Mouse (Mus musculus) lung, postnatal 25 days (tissue): ENCODE results near the gene Hipk4.

Experiments used
- DNase-seq: peaks from one replicate; pipeline ENCODE4 v3.0.0; 2022; ENCODE audit warnings: low spot score

Gene Hipk4

DNA sequence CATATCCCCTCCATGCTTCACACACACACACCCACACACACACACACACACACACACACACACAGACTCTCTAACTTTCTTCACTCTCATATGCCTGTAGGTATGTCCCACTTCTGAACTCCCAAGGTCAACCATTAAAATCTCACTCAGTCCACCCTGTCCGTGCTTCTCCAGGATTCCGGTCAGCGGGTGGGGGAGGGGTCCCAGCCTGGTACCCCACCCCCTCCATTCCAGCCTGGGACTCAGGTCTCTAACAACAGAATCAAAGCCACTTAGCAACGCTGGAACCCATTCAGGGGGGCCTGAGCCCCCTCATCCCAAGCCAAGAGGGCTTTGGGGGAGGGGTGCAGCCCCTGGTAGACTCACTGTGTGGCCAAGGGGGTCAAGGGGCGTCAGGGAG lies at the start of gene Hipk4:
Gene Hipk4 (plus strand): TSS at position 301 of the 400 bp plus-strand sequence.
- no peak for DNase-seq

DNA sequence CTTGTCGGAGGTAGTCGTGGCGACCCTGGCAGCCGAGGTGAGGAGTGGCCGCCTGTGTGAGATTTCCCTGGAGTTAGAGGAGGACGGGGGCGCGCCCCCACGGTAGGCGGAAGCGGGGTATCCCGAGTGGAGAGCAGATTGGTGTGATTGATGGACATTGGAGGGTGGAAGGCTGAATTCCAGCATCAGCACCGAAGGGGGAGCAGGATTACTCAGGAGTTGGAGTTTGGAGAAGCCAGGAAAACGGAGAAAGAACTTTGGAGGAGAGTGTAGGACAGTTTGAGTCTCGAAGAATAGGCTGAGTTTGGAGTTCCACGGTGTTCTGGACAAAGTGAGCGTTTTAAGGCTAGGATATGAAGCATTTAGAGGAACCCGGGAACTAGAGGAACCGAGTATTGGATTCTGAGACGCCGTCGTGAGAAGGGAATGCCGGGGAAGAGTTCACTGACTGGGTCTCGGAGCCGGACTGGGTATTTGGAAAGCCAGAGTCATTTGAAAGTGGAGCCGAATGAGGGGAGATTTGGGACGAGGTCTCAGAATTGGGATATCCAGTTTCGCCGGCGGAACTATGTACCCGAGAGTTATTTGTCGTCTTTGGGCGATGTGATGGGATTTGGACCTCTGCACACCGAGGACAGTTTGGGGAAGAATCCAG lies 49.1 kb upstream of the Hipk4 start:
- no peak for DNase-seq

DNA sequence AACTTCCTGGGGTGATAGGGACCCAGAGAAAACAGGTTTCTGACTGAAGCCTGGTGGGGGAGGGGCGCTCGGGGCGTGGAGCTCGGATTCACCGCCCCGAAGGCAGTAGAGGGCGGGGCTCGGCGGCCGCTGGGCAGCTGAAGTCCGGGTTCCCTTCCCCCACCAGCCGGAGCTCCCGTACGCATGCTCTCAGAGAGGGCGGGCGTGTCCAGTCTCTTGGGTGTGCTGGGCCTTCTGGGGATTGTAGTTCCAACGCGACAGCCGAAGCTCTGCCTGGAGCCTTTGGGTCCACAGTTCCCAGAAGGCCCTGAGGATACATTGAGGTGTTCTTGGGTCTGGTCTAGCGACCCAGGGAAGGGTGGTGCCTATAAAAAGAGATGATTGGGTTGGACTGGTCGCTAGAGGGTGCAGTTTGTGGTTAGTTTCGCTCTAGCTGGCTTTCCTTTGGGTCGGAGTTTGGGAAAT lies 48.5 kb upstream of the Hipk4 start:
- DNase-seq, result peak; percentile 99

DNA sequence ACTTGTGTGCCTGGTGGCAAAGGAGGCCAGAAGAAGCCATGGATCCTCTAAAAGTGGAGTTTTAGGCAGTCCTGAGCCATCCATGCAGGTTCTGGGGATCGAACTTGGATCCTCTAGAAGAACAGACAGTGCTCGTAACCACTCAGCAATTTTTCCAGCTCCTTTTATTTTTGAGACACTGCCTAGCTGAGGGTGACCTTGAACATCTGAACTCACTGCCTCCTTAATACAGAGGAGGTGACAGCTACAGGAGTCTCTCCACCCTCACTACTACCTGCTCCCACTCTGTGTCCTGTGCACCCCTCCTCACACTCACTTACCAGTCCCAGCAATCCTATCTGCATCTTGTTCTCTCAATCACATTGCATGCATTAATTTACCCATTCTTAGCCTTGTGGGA lies 47.5 kb upstream of the Hipk4 start:
- no peak for DNase-seq

DNA sequence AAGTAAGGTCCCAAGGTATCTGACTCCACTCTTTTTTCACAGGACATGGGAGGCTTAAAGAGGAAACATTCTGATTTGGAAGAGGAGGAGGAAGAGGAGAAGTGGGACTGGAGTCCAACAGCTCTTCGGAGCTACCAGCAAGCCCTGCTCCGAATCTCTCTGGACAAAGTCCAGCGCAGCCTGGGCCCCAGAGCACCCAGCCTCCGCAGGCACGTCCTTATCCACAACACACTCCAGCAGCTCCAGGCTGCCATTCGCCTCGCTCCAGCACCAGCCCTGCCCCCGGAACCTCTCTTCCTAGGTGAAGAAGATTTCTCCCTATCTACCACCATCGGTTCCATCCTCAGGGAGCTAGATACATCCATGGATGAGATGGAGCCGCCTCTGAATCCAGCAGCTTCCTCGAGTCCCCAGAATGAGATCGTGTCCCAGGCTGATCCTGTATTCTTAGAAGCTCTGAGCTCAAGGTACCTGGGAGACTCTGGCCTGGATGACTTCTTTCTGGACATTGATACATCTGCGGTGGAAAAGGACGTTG lies 46.9 kb upstream of the Hipk4 start:
- DNase-seq, result no peak

DNA sequence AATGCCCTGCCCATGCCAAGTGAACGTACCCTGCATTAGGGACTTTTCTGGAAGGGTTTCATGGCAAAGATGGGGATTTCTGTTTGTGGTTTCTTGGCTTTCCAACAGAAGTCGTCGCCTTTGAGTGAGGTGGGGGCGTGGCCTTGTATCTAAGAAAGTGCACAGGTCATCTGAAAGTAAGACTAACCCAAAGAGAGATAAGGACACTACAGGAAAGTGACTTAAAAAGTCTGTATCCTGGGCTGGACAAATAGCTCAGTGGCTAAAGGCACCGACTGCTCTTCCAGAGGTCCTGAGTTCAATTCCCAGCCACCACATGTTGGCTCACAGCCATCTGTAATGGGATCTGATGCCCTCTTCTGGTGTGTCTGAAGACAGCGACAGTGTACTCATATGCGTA lies 44.5 kb upstream of the Hipk4 start:
- DNase-seq, result no peak

DNA sequence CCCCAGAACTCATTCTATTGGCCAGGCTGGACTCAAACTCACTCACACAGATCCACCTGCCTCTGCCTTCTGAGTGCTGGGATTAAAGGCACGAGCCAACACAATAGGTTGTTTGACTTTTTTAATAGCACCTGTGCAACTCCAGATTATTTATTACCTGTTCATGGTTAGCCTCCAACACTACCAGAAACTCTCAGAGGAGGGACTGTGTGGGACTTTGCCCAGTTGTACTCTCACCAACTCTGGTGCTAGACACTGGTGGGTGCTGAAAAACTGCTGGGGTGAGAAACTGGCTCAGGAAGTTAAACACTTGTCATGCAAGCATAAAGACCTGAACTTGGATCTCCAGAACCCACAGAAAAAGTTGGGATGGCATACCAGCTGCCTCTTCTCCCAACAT lies 43.3 kb upstream of the Hipk4 start:
- DNase-seq, result no peak

DNA sequence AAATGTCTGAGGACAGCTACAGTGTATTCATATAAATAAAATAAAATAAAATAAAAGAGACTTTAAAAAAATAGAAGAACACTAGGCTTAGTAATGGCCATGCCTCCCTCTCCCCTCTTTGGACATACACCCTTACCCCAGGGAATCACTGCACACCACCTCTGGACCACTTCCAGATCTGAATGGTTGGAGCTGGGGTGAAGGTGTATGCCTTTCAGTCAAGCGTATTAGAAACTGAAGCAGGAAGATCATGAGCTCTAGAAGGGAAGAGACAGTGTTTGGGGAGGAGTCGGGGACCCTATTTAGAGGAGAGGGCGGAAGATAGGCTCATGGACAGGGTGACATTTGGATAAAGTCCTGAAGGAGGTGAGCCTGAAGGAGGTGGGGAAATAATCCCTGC lies 42.6 kb upstream of the Hipk4 start:
- DNase-seq, result no peak

DNA sequence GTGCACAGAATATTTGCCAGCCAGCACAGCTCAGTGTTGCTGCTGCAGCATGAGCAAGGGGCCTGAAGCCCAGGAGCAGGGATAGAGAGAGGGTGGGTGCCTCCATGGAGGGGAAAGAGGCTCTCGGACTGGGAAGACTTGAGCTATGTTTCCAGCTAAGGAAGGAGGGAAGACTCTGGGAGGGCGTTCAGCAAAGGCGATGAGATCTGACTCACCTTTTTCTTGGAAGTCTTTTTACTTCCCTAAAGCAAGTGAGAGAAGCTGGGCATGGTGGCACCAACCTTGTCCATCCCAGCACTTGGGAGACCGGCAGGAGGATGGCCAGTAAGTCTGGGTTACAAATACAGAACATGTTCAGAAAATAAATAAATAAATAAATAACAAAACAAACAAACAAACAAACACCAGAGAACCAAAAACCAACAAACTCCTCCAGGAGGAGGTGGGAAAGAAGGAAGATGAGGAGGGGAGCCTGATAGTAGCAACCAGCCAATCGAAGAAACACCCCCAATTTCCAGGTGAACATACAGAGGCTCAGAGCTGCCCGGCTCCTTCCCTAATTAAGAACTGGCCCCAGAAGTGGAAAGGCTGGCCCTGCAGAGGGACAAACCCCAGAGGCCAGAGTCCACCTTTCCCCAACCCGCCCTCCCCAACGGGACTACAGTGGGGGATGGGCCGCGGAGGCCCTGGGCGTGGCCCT lies 42.0 kb upstream of the Hipk4 start:
- no peak for DNase-seq

DNA sequence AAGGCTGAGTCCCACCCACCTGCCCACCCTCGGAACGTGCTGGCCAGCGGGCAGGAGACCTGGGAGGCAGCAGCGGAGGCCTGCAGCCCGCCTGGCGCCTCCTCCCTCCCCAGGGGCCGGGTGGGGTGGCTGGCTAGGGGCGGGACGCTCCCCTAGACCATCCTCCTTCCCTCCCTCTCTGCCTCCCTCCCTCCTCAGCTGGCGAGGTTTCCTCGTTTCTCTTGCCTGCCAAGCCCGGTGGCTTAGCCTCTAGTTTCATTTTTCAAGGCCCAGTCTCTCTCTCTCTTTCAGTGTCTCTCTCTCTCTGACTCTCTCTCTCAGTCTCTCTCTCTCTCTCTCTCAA lies 41.5 kb upstream of the Hipk4 start:
- DNase-seq, result peak; percentile 93

DNA sequence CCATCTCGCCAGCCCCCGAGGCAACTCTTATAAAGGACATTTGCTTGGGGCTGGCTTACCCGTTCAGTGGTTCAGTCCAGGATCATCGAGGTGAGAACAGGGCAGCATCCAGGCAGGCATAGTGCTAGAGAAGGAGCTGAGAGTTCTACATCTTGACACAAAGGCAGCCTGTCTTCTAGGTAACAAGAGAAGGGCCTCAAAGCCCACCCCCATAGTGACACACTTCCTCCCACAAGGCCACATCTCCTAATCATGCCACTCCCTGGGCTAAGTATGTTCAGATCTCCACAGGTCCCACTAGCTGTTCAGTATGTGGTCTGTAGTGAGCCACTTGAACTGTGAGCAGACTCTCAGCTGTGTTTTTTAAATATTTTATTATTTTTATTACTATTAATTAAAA lies 39.2 kb upstream of the Hipk4 start:
- no peak for DNase-seq

DNA sequence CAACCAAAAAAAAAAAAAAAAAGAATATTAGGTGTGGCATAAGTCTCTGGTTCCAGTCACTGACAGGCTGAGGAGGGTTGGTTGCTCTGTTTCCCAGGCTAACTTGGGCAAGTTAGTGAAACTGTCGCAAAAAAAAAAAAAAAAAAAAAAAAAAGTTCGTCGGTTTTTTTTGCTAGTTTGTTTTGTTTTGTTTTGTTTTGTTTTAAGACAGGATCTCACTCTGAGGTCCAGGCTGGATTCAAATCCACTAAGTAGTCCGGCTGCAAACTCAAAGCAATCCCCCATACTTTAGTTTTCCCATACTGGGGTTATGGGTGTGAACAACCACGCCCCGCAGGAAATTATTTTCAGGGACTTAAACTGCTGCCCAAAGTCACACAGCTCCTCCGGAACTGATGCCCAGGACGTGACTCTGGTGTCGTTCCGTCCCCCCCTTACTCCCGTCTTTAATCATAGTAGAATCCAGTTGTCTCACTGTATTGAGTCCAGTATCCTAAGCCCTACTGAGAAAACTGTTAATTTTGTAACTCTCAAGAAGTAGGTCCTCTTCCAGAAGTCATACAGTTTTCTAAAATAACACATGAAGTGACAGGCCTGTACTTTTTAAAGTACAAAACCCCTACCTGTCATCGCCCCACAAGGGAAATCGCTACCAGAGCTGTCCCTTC lies 36.8 kb upstream of the Hipk4 start:
- DNase-seq, result peak; percentile 48

DNA sequence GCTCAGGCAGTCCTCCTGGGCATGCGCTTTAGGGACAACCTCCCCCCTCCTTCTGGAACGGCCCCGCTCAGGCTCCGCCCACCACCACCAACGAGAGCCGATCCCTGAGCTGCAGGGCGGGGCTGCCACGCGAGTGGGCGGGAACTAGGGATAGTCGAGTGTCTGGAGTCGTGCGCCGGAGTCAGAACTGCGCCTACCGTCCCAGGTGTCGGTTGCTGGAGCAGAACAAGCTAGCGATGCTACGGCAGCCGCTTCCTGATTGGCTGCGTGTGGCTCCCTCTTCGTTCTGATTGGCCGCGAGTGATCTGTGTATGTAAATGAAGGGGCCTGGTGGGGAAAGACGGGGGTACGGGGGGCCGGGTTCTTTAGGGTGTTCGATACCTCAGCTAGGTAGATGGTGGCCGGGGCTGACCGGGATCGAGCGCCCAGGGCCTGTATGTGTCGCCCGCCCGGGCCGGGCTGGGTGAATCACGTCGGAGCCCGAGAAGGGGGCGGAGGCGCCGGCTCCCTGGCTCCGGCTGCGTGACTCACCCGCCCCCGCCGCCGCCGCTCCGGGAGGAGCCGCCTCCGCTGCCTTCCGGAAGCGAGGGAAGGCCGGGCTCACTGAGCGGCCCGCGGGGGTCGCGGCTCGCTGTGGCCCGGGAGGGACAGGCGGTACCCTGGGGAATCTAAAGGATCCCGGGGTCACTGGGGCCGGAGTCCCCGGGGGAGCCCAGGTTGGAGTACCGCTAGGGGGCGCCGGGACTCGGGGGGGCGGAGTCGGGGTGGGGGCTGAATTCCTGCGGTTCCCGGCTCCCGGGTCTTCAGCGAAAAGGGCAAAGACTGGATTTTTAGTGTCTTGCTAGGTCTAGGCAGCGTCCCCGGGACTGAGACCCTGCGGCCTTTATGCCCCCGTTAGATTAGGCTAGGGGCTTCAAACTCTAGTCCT lies 36.0 kb upstream of the Hipk4 start, which contains the start of gene Sertad1:
Gene Sertad1 (plus strand): TSS at position 141 of the 928 bp plus-strand sequence.
- peak; percentile 100 for DNase-seq

DNA sequence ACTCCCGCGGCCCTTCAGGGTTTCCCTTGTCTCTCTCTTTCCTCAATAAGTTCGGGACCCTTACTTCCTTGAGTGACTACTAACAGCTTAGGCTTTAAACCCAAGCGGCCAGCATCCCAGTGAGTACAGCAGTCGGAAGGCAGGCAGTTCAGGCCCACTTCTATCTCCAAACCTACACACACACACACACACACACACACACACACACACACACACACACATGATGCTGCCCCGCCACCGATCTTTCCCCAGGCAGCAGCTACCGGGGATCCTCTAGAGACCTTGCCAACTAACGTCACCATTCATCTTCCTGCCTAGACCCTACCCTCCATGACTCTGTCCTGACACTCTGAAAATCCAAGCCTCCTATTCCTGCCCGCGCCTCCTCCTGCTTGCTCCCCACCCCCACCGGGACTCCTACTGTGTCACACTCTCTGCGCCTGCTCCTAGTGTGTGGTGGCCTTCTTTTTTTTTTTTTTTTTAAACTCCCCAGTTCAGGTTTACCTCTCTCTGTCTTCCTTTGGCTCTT lies 35.3 kb upstream of the Hipk4 start:
- DNase-seq, result peak; percentile 75

DNA sequence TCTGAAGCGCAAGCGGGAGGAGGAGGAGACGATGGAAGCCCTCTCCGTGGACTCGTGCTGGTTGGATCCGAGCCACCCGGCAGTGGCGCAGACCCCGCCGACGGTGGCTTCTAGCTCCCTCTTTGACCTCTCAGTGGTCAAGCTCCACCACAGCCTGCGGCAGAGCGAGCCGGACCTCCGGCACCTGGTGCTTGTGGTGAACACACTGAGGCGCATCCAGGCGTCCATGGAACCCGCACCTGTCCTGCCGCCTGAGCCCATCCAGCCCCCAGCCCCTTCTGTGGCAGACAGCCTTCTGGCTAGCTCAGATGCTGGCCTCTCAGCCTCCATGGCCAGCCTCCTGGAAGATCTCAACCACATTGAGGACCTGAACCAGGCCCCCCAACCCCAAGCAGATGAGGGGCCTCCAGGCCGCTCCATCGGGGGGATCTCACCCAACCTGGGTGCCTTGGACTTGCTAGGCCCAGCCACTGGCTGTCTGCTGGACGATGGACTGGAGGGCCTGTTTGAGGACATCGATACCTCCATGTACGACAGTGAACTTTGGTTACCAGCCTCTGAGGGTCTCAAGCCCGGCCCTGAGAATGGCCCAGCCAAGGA lies 33.7 kb upstream of the Hipk4 start:
- DNase-seq, result no peak

DNA sequence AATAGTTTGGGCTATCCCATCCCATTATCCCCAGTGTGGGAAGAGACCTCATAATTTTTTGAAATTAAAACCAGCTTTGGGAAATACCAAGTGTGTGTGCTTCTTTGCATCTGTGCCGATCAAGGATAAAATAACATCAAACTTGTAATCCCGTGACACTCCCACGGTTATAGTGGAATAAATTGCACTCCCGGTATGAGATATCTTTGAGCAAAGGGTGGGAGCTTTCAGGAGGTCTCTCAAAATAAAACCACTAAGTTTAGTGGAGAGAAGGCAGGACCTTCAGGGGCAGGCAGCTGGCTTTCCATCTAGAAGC lies 32.9 kb upstream of the Hipk4 start:
- no peak for DNase-seq

DNA sequence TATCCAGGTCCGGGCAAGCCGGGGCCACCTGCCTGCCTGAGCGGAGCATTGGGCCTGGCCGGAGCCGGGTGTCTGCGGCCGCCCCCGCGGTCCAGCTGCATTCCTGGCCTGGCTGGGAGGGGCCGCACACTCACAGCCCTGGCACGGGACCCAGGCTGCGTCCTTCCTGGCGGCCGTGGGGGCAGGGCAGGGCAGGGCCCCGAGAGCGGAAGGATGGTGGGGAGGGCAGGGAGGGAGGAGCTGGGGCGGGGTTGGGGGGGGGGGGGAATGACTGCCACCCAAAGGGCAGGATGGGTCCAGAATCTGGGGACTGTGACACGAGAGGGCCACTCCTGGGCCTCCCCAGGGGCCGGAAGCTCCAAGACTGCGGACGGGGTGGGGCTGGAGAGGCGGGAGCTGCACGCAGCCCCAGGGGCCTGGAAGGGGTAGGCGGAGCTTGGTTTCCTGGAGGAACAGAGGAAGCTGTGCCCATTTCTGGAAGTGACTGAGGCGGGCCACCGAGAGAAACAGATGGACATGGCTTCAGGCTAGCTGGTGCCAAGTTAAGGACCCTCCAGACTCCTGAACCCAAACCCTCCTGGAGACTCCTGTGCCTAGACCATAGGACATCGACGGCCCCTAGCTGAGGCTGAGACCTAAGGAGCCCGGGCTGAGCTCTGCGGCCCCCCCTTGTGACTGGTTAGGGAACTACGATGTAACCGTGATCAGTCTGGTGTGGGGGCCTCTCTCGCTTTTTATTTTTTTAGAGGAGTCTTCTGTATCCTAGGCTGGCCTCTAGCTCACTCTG lies 32.3 kb upstream of the Hipk4 start:
- DNase-seq, result peak; percentile 97

DNA sequence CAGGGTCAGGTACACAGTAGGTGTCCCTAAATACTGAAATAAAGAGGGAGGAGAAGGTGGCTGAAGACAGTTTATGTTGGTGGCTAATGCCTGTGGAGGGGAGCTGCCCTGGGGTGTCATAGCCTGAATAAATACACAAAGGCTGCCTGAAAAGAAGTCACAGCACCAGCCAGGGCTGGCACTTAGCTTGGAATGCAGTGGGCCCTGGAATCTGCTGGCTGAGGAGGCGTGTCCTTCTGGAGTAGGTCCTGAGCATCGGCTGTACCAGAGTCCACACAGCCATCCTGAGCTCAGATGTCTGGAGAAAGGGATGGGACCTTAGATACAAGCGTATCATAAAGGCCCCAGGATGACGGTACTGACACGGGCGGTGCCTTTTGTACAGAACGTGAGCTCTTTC lies 31.2 kb upstream of the Hipk4 start:
- peak; percentile 35 for DNase-seq

DNA sequence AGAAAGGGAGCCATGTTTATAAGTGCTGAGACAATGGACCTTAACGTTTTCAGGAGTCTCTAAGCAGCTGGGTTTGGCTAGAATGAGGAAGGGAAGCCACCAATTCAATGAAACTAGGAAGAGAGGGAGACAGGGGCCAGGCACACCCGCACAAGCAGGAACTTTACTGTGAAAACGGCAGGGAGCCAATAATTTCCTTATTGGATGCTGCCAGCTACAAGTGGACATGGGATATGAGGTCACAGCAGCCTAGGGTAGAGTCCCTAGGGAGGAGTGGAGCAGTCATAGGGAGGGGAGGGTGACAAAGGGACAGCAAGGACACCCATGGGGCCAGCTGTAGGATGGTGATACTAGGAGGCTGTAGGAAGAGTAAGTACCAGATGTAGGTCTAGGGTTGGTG lies 30.0 kb upstream of the Hipk4 start:
- peak; percentile 66 for DNase-seq

DNA sequence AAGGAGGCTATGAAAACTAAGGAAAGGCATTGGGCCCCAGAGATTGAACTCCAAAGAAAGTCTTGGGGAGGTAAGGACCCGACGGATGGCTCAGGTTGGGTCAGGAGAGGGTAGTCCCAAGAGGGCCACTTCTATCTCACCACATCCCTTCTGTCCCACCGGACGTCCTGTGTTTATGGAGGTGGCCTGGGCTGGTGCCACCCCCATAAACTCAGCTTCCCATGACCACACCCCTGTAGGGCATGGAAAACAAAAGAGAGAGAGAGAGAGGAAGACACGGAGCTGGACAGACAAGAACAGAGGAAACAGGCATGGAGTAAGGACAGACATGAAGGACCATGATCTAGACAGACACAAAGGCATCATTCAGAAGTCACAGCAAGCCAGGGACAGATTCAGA lies 29.6 kb upstream of the Hipk4 start:
- DNase-seq, result peak; percentile 58
